Mouse (Mus musculus) thymus, adult 2 months (tissue): ENCODE results near the gene Ddx25.

Experiments used
- CTCF ChIP-seq: fragments of 200-500 bp; IDR thresholded peaks from 2 replicates; pipeline ENCODE4 v1.5.1; 2012; ENCODE audit warnings: mild to moderate bottlenecking, control low read depth, low read length, moderate library complexity, borderline replicate concordance; ENCODE audit not compliant: control insufficient read depth, poor library complexity, insufficient read depth; ENCODE audit errors: extremely low read depth
- POLR2A ChIP-seq: fragments of 200-500 bp; IDR thresholded peaks from 2 replicates; pipeline ENCODE4 v1.6.1; 2012; ENCODE audit warnings: mild to moderate bottlenecking, low read length, control low read depth, moderate library complexity; ENCODE audit not compliant: control insufficient read depth, poor library complexity, insufficient read depth; ENCODE audit errors: extremely low read depth

DNA sequence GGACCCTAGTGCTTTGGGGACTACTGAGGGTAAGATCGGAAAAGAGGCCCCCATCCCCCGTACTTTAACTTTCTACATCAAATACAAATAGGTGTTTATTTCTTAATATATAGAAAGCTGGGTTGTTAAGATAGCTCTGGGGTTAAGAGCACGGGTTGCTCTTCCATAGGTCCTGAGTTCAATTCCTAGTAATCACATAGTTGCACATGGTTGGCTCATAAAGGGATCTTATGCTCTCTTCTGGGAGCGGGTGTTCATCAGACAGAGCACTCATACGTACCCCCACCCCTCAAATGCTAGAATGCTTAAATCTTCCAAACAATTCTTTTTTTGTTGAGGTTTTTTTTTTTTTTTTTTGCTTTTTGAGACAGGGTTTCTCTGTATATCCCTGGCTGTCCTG lies 12.3 kb upstream of the Ddx25 start:
- no peak for TF ChIP-seq CTCF
- TF ChIP-seq POLR2A, result no peak
